Mouse (Mus musculus) CH12.LX (cell line): Measurements from ENCODE around the gene Vwa5b2.

ENCODE experiments used
- CTCF ChIP-seq, 2 experiments: IDR thresholded peaks in 1 of 2; conservative IDR thresholded peaks in 1 of 2; 2 replicates each; pipeline ENCODE4 v1.5.1; 2011 to 2012; ENCODE audit warnings: low read depth in 2 of 2, low read length in 2 of 2, improper control_type of control experiment in 1 of 2, inconsistent platforms in 1 of 2, mild to moderate bottlenecking in 1 of 2, moderate library complexity in 1 of 2
- E2F4 ChIP-seq: IDR thresholded peaks from 2 replicates; pipeline ENCODE4 v1.6.1; 2011; ENCODE audit warnings: low read depth, low read length, improper control_type of control experiment; ENCODE audit not compliant: insufficient replicate concordance
- EP300 ChIP-seq: IDR thresholded peaks from 2 replicates; pipeline ENCODE4 v1.6.1; 2011; ENCODE audit warnings: low read length, improper control_type of control experiment
- HCFC1 ChIP-seq: IDR thresholded peaks from 2 replicates; pipeline ENCODE4 v1.6.1; 2012; ENCODE audit warnings: low read depth, mild to moderate bottlenecking, inconsistent platforms, low read length, improper control_type of control experiment
- MAX ChIP-seq: IDR thresholded peaks from 2 replicates; pipeline ENCODE4 v1.6.1; 2011; ENCODE audit warnings: low read length, improper control_type of control experiment
- MXI1 ChIP-seq: IDR thresholded peaks from 2 replicates; pipeline ENCODE4 v1.6.1; 2011; ENCODE audit warnings: mild to moderate bottlenecking, low read depth, low read length, improper control_type of control experiment
- POLR2A ChIP-seq: IDR thresholded peaks from 2 replicates; pipeline ENCODE4 v1.6.1; 2011; ENCODE audit warnings: low read depth, mild to moderate bottlenecking, improper control_type of control experiment, low read length
- TBP ChIP-seq: conservative IDR thresholded peaks from 2 replicates; pipeline ENCODE4 v1.6.1; 2011; ENCODE audit warnings: low read depth, low read length, improper control_type of control experiment
- TCF12 ChIP-seq: IDR thresholded peaks from 2 replicates; pipeline ENCODE4 v1.6.1; 2014; ENCODE audit warnings: low read depth, mild to moderate bottlenecking, inconsistent platforms, low read length, improper control_type of control experiment
- USF1 ChIP-seq: IDR thresholded peaks from 2 replicates; pipeline ENCODE4 v1.6.1; 2014; ENCODE audit warnings: low read depth, mild to moderate bottlenecking, inconsistent platforms, low read length, improper control_type of control experiment
- USF2 ChIP-seq: conservative IDR thresholded peaks from 2 replicates; pipeline ENCODE4 v1.6.1; 2011; ENCODE audit warnings: low read depth, low read length, improper control_type of control experiment

- no peak for TF ChIP-seq TCF12
- no peak for TF ChIP-seq EP300
- no peak for TF ChIP-seq USF1
- no peak for TF ChIP-seq CTCF (conservative IDR thresholded peaks at IDR 0.05 in 1 of 2, IDR thresholded peaks at IDR 0.05 in 1 of 2; ENCODE audit: low read depth in 2 of 2, low read length in 2 of 2)
- TF ChIP-seq E2F4 = no peak
- TF ChIP-seq TBP = no peak
- TF ChIP-seq HCFC1 = no peak
- no peak for TF ChIP-seq USF2
- TF ChIP-seq POLR2A = no peak
- TF ChIP-seq MXI1 = no peak
- TF ChIP-seq MAX = no peak
Measured at GRCm38 (mm10) chr16:20549161-20549560, 40.1 kb upstream of the Vwa5b2 start.
